Mouse (Mus musculus): Measurements from ENCODE around the gene Tbx15.

DNA sequence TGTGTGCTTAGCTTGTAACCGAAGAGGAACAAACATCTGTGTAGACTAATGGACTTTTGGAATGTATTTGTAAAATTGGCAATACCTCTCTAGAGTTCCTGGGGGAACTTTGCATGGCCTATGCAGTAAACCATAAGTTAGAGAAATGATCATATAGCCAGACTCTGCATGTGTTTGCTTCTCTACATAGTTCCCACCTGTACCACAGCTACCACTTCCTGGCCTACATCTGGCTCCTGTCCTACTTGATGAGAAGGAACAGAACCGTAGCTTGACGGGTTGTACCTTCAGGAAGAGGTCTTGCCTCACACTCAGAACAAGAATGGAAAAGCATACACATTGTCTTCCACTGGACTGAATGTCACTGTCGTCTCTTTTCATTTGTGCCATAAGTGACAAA, 46.6 kb upstream of the Tbx15 start:
- no peak for TF ChIP-seq POLR2A (IDR thresholded peaks at IDR 0.05; ENCODE audit: borderline replicate concordance, extremely low read depth, low read depth, low read length)
- TF ChIP-seq CTCF (IDR thresholded peaks at IDR 0.05; ENCODE audit: insufficient read depth, low read length), result no peak

All from lung, adult 2 months (tissue).